Mouse (Mus musculus) v-Abl transformed pro-B cells (cell line): ENCODE data around the gene Dido1.

Source experiments
- in situ Hi-C, 2 experiments: fragments of 400-800 bp; cut with MboI; formaldehyde crosslinking; loops; one replicate each; pipeline ENCODE4 v1.15.1; 2025; ENCODE audit not compliant: unreplicated experiment in 2 of 2

Gene Dido1

GRCm38 (mm10) chr2:180641576-180642554 lies 67.9 kb downstream of the Dido1 start:
- in situ Hi-C loops: no loop called here

DNA sequence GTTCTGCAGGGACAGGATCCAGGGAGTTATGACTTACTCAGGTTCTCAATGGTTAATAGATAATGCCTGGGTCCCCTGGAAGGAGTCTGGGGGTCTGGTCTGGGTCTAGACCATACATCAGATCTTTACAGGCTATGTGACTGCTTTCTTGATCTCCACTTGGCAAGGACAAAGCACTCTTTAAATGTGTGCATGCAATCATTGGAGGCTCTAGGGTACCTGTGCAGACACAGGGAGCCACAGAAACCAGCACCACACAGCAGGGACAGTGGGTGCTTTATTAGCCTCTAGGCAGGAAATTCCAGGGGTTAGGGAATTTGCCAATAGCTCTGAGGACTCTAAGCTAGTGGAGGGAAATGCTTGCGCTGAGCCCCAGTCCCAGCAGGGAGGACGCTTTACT lies 97.9 kb downstream of the Dido1 start:
- in situ Hi-C loops: no loop called here

GRCm38 (mm10) chr2:180610283-180610682 lies 99.5 kb downstream of the Dido1 start:
- in situ Hi-C loops: no loop called here
